Mouse (Mus musculus) layer of hippocampus, adult 8-10 months (tissue): Measurements from ENCODE around the gene Klrd1. TPM values are rescaled to one million over a fixed set of nuclear protein-coding genes. Genes with fewer than 3 reads are reported as not detected.
A peak's percentile ranks its signal among the peaks of the same experiment; 100 is the strongest.
"Not testable (repeated sequence)": the region's sequence is repeated elsewhere in the genome, so short reads cannot be mapped to it uniquely, and the experiment has no call there.

Experiments
- DNase-seq, 2 experiments: peaks; one replicate each; pipeline ENCODE4 v3.0.0; 2022; ENCODE audit warnings: low spot score in 2 of 2
- total RNA-seq, 4 experiments: library from RNA; stranded (reverse); gene quantifications; 2 replicates each; pipeline ENCODE4 v1.2.4; 2022

Klrd1 gene
- not detected for total RNA-seq

DNA sequence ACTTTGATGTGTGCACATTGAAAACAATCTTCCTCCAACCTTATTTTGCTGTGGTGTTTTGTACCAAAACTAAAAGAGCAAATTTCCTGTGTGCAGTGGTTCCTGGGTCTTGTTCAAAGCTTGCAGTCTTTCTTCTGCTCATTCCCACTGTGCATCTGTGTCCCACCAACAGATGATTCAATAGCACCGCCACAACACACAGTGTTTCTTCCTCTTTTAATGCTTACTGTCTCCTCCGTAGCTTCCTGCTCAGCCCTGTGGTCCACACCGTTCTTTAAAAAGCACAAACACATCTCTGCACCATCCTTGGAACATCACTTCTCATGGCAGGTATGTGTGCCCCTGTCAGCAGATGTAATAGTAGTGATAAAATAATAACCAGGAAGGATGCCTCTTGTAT lies at the start of gene Klrd1:
TSS of gene Klrd1 (plus strand) at position 275 of the 400 bp plus-strand sequence.
- DNase-seq: no peak

DNA sequence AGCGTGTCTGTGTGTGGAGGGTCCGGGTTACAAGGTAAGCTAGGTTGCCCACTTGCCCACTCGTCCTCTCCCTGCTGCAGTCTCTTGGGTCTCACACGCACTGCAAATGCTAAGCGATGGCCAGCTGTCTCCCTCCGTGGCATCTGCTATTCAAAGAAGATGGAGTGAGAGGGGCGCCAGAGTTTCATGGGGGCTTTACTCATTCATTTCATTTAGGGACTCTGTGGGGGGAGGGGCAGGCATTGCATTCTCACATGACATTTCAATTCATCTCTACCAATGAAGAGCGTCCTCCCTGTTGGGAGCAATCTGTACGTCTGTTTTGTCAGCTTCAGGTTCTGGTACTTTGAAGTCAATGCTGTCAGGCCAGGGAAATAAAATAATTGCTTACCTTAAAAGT lies 49.7 kb upstream of the Klrd1 start:
- DNase-seq: no peak

DNA sequence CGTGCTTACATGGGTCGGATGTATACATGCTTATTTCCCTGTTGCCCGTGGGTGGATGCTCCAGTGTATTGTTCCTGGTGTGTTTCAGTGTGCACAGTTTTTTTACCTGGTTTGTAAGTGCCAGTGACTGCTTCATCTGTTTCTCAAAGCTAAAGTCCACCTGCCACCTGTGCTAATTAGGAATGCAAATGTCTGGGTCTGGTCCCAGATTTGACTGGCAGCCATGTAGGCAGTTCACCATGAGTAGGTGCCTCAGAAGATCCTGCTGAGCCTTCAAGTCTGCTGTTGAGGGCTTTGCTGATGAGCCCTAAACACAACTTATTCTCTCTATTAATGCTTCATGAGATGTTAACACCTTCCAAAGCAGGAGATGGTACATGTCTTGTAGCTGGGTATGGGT lies 49.0 kb upstream of the Klrd1 start:
- no peak for DNase-seq

DNA sequence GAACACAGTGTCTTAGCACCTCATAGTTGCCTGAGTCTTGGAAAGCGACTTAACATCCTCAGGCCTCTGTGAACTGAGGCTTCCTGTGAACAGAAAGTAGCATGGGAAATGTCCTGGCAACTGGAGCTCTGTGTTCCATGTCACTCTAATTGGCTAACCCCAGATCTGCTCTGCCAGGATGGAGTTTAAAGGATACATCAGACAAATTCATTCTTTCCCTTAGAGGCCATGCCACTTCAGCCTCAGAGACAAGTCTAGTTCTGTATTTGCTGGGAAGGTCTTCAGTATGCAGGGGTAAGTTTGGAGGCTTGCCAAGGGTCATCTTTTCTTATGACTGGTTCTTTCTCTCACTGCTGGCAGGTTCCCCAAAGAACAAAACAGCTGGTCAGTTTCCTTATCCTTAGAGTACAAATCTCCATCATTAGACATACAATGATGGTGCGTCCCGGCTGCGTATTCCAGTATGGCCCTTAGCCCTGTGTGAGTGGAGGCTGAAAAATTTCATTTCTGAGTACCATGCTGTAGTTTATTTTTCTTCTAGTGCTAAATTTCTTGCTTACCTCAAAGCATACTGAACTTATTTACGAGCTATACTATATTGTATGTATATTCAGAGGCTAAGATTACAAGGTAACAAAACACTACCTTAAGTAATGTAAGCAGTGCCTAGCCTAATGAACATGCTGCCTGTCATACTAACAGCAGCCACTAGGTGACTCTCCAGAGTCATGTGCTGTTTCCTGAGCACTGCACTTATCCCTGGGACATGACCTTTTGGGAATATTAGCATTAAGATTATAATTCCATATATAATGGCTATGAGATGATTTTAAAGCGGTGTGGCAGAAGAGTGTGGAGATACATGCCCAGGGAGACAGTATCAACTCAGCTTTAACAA lies 47.6 kb upstream of the Klrd1 start:
- peak; percentile 45 to 81 for DNase-seq

DNA sequence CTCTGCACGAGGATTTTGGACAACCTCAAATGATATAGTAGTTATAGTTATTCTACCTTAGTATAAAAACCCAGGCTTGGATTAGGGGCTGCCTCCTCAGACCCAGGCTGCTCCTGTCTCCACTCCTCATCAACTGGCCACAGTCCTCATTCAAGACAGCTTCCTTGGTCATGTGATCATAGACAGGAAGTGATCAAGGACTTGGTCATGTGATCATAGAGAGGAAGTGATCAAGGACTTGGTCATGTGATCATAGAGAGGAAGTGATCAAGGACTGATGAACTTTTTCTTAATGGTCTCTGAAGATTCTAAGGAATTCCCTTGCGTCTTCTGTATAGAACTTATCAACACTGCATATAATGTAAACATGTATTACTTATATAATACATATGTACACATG lies 44.3 kb upstream of the Klrd1 start:
- DNase-seq: no peak

DNA sequence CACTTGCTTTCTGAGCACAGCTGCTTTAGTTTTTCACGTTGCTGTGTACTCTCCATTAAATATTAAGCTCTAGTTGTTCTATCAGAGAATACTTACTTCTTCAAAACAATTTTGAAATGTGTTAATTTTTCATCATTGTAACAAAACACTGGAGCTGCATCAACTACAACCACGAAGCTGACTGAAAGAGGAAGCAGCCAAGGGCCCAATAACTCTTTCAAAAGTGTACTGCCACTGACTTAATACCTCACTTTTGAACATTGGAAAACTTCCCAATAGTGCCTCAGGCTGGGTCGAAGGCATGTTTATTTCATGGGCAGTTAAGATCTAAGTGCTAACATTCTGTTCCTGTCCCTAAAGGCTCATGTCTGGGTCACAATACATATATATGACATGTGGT lies 43.6 kb upstream of the Klrd1 start:
- DNase-seq: no peak

DNA sequence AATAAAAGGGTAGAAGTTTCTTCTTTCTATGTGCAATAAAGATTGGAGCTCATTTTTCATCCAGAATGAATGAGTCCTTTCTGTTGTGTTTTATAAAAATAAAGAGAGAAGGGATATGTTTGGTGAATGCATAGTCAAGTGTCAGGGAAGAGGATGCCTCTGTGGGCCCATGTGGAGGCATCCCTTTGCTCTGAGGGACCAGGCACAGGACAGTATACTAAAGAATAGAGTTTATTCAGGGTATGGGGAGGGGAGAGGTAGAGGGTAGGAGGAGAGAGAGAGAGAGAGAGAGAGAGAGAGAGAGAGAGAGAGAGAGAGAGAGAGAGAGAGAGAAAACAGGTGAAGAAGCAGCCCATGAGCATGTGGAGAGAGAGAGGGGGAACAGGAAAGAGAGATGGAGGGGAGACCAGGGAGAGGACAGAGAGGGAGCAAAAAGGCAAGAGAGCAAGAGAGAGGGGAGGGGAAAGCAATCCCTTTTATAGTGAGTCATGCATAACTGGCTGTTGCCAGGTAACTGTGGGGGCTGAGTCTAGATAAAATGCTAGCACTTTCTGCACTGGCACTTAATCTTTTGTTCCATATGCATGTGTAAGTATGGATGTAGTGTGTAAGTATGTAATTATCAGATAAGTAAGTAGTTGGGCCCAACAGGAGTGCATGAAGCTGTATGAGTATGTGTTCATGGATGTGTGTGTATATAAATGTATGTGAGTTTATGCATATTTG lies 34.1 kb upstream of the Klrd1 start:
- no peak for DNase-seq

DNA sequence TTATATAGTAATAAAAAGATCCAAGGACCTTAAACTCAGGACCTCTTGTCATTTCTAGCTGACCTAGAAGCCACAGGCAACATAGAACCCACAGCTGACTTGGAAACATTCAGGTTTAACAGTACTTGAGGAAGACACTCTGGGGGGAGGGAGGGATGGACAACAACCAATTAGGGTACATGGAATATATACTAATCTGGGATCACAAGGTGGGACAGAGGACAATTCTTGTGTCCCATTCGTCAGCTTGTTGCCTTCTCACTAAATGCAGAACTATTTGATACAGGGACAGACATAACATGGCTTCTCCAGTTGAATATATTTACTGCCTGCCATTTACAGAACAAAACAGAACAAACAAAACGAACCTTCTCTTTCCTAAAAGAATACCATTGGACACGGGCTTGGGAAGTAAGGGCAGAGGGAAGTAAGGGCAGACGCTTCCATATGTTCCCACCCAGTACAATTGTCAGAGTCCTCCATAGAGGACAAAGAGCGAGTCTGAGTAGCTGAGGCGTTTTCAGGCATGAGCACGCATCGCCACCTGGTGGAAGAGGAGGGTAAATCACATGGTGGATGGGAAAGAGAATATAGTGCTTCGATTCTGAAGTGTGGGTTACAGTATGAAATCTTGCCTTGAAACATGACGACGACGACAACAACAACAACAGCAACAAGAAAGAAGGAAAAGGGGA lies 32.5 kb upstream of the Klrd1 start:
- DNase-seq: peak in 1 of 2 experiments; percentile 66

DNA sequence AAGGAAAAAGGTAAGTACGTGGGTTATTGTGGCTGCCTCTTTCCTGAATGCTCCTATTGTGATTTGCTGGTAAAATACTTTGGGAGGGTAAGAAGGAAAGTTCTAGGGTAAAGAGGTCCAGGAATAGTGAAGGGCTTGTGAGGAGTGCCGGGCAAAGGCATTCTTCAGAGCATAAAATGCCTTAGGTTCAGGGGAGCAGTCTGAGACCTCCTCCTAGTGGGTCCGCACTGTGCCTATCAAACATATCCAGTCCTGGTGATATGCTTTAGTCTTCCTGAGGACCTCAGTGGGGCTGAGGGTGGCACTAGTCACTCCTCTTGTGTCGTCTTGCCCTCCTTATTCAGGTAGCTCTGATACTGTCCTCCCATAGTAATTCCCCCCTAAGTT lies 31.9 kb upstream of the Klrd1 start:
- no peak for DNase-seq

DNA sequence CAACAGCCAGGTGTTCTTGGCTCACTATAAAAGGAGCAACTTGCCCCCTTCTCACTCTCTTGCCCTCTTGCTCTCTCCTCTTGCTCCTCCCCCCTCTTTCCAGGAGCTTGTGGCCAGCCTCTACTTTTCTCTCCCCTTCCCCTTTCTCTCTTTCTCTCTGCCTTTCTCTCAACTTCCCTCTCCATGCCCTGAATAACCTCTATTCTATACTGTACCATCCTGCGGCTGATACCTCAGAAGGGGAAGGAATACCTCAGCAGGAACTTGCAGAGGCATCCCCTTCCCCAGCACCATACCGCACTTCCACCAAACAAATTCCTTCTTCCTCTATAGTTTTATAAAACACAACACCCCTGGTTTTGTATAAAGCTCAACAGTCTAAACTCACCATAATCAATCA lies 26.3 kb upstream of the Klrd1 start:
- no peak for DNase-seq

DNA sequence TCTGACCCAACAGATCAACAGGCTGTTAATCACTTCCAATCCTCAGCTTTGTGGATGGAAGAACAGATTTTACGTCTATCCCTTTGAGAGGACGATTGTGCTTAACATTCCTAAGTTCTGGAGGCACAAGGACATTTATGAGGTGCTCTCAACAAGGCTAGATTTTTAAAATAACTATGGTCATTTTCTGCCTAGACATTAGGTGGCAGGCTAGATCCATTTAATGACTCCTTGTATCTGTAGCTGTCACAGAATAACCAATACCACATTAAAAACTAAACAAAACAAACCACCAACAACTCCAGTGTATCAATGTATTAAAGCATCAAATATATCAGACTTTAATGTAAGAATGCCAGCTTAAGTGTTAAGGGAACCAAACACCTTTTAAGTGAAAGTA lies 16.3 kb upstream of the Klrd1 start:
- no peak for DNase-seq

DNA sequence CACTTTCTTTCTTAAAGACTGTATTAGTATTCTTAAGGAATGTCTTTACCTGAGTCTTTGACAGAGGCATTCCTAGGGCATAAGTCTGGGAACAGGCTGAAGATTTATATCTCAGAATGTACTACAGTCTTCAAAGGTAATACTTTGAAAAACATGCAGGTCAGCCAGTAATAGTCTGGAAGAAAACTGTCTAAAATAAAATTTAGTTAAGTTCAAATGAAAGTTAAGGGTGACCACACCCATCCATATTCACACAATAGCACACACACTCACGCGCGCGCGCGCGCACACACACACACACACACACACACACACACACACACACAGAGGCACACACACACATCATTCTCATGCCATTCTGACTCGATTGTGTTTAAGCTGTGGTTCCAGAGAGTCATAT lies 14.0 kb upstream of the Klrd1 start, which contains the start of gene Klre1:
TSS of gene Klre1 (plus strand) at position 301 of the 400 bp plus-strand sequence.
- no peak for DNase-seq

DNA sequence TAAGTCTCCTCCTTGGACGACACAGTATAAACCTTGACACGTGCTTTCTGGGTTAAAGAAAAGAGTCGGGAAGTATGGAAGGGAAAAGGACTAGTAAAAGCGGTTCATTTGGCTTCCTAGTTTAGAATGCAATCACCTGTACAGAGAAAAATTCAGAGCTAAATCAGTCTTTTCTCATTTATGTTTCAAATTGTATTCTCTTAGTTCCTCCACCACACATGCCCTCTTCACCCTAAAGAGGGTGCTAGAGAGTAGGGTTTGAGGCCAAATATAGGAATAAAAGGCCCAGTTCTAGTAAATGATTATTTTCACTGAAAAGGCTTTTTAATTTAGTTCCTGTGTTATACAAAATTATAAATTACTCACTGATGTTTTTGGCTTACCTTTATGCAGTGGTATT lies 10.3 kb upstream of the Klrd1 start:
- no peak for DNase-seq

DNA sequence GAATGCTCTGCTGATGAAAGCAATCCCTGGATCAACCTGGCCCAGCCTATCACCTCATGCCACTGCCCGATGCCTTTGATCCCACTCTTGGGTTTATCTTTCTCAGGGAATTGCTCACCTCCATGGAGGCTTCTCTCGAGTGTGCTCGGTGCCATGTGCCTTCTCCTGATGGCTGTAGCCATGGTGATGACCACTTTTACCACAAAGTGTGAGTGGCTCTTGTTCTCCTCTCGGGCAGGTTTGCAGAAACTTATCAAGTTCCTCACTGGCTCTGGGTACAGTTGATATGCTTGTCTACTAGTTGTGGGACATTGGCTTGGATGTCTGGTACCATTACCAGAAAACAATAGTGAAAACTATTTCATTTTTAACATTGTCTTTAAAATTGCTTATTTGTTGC lies 9.7 kb upstream of the Klrd1 start:
- no peak for DNase-seq

DNA sequence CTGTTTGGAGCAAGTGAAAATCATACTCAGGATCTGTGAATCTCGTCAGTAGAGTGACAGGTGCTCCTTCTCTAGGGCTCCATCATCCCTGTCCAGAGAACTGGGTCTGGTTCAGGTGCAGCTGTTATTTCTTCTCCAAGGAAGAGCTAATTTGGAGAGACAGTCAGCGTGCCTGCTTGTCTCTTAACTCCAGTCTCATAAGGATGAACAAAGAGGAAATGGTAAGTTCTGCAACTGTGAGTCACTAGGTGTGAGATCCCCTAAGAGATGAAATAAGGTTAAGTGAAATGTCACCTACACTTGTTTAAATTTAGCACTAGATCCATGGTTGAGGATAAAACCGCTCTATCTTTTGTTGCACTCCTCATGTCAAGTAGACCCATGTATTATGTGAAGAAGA lies 8.6 kb upstream of the Klrd1 start:
- no peak for DNase-seq

DNA sequence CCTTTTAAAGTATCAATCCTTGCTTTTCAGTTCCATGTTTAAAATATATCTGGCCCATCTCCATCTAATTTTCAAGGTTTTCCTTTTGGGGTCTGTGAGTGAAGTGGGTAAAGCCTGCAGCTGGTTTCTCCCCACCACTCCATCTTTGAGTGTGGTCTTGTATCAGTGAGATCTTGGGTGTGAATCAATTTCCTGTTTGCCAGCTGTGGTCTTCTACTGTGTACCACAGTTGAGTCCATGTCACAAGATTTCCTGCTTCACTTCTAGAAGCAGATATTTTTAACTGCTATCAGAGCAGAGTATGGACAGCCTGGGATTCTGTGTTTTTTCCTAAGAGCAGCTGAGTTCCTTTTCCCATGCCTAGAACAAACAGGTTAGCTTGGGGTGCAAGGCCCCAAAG lies 16.8 kb downstream of the Klrd1 start:
- DNase-seq: no peak

DNA sequence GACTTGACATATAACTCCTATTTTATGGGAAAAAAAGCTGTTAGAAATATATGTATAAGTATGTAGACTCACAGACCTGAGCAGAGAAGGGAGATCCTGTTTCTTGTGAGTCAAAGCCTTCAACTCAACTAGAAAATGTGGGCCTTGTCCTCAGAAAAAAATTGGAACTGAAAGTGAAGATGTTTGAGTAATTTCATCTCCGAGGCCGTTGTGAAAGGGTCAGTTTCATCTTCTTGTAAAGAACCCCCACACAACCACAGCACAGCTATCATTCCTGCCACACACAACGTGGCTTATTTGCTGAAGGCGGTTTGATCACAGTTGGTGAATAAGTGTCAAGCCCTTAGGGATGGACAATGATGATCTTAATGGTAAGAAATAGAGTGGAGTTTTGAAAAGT lies 32.2 kb downstream of the Klrd1 start, which contains the start of gene Klrk1:
TSS of gene Klrk1 (minus strand) at position 130 of the 400 bp plus-strand sequence.
- no peak for DNase-seq

DNA sequence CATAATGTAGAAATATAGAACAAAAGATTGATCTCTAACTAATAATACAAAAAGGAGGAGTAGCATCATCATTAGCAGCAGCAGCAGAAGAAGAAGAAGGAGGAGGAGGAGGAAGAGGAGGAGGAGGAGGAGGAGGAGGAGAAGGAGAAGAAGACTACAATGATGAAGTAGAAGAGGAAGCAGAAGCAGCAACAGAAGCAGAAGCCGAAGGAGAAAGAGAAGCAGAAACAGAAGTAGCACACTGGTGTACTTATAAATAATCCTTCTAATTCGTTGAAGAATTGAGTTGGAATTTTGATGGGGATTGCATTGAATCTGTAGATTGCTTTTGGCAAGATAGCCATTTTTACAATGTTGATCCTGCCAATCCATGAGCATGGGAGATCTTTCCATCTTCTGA lies 39.5 kb downstream of the Klrd1 start:
- DNase-seq: not testable (repeated sequence)

DNA sequence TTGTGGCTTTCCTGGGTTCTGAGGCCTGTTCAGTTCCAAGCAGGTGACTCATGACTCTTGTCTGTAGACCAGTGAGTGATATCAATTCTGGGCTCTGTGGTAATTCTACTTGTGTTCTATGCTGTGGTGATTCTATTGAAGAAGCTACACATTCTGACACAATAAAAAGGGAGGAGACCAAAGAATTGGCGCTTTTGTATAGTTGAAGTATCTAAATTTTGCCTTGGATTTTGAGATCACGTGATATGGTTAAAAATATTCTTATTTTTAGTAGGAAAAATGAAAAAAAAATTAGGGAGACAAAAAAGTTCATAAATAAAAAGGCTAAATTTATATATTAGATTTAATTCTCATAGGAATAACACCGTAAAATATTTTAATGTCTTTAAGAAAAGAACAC lies 51.7 kb downstream of the Klrd1 start, which contains the start of gene Klrc3:
TSS of gene Klrc3 (minus strand) at position 101 of the 400 bp plus-strand sequence.
- not testable (repeated sequence) for DNase-seq

DNA sequence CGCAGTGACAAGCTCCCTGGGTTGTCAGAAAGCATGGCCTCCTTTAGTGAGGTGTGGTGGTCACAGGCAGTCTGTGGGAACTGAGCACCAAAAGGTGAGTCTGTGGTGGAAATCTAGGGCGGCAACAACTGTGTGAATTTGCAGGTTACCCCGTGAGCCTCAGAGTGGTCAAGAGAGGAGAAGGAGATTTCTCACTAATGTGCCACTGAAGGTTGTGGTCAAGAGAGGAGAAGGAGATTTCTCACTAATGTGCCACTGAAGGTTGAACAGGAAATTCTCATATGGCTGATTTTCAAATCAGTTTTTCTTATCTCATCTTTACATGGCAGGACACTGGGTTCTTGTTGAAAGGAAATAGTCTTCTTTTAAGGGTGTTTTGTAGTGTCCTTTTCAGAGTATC lies 52.5 kb downstream of the Klrd1 start:
- DNase-seq: not testable (repeated sequence)
